Mouse (Mus musculus) adrenal gland, adult 8-10 months (tissue): ENCODE results near the gene Serpinb6c. TPM values are rescaled to one million over a fixed set of nuclear protein-coding genes. Genes with fewer than 3 reads are reported as not detected.
"Not testable (repeated sequence)": the region's sequence is repeated elsewhere in the genome, so short reads cannot be mapped to it uniquely, and the experiment has no call there.

Source experiments
- DNase-seq: peaks from one replicate; pipeline ENCODE4 v3.0.0; 2022
- total RNA-seq, 4 experiments: library from RNA; stranded (reverse); gene quantifications; 2 replicates each; pipeline ENCODE4 v1.2.4; 2022

Gene Serpinb6c
- under 1 TPM in 3 of 4 experiments, not detected in 1; 0.38 to 0.91 (median 0.61) TPM for total RNA-seq

- no peak for DNase-seq
Observed at GRCm38 (mm10) chr13:33905176-33905954, at the start of gene Serpinb6c. Gene Serpinb6c, minus strand, starts transcription at chr13:33905708.

DNA sequence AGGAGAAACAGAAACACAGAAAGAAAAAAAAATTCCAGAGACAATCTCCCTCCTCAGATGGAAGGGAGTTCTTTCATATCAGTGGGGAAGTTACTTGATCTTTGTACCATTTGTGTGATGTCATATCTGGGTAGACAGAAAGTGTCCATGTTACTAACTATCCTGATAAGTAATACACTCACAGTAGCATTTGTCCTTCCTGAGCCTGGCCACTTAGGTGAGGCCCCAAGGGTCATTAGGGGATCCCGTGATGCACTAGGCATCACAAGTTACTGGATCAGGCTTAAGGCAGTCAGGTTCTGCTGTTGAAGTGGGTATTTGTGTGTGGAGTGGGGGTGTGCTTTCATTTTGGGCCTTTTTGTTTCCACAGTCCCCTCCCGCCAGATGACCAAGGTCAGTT lies 47.4 kb upstream of the Serpinb6c start:
- DNase-seq = no peak

- no peak for DNase-seq
Observed at GRCm38 (mm10) chr13:33952075-33952449, 46.6 kb upstream of the Serpinb6c start.

- DNase-seq = peak; percentile 83
Observed at GRCm38 (mm10) chr13:33951308-33952074, 46.0 kb upstream of the Serpinb6c start.

- DNase-seq = no peak
Observed at GRCm38 (mm10) chr13:33942212-33942779, 36.8 kb upstream of the Serpinb6c start.

DNA sequence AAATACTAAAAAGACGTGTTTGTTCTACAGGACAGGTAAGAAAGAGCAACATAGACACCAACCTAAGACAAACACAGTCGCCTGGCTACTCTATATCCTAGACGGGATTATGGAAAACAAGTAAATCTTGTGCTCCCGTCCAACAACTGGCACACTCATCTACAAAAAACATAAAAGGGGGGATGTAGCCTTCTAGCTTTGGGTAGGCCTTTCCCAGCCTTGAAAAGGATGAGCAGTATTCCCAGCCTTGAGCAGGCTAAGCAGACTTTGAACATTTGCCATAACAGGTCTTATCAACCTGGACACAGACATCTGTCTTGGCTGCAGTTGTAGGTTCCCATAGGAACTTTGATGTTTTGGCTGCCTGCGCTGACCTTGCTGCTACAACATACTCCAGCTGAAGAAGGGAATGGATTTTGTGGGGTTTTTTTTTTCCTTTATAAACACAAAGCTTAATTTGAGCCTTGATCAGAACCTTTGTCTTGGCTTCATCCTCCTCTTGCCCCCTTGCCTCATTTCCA lies 35.8 kb upstream of the Serpinb6c start:
- DNase-seq = no peak

DNA sequence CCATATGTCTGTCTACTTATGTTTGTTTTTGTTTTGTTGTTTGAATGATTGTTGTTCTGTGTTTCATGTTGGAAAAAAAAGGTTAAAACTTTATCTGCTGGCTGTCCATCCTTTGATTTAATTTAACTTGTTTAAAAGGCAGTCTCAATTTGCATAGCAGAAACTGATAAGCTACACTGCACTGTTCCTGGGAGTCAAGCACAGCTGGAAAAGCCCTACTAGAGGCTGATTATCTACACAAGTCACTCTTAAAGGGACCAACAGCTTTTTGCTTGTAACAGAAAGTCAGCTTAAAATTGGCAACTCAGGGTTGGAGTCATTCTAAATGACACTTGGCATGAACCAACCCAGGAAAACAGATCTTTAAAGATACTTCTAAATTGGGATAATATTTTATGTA lies 32.1 kb upstream of the Serpinb6c start:
- not testable (repeated sequence) for DNase-seq

DNA sequence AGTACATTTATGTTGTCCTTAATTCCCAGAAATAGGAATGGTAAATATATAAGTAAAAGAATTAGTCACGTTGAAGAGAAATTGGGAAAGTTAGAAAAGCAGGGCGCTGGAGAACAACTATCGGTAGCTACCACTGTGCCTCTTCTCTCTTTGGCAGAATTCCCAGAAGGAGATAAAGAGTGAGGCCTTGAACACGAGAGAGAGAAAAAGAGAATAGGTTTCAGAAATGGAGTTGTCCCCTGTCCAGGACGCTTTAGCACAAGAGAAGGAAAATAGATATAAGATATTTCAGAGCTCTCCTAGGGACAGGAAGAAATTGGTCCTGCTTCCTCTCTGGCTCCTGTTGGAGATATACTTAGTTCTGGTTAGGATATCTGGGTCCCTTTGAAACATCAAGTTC lies 31.6 kb upstream of the Serpinb6c start:
- no peak for DNase-seq

DNA sequence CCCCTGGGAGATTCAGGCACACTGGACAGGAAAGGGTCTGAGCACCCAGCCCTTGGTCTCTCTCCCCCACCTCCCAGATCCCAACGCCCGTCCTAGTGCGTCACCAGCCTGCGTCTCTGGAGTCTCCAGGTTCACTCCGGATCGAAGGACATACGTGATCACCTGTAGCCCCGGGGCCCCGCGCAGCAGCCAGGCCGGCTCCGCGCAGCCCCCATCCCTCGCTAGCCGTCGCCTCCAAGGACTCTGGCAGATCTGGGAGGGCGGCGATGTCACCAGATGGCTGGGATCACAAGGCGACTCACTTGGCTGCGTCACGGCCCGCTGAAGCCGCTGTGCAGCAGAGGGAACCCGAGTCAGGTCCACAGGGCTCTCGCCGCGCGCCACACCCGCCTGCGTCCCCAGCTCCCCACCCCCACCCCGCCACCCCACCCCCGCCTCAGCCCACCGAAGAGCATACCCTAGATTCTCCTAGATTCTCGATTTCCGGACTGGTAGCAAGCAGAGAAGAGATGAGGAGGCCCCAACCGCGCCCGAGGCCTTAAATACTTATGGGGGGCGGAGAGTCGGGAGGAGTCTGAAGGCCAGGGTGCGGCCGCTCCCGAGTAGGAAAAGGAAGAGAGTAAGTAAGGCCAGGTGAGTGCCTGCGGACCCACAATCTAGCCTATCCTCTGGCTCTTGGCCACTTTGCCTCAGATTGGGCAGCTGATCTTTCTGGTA lies 30.1 kb upstream of the Serpinb6c start:
- DNase-seq = peak; percentile 63

DNA sequence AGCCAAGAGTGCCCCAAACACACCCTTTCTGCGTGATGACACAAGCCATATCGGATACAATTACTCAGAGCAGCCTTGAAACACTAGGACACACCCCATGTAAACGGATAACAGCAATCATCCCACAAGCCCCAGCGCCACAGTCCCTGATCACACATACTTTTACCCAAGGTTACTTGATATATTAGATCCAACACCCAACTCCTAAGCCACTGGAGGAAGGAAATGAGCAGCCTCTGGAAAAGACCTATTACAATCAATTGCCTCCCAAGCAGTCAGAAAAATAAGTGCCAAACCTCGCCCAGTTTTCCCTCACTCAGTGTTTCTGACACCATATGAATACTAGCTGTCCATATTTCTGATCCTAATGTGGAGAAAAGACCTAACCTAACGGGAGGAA lies 29.2 kb upstream of the Serpinb6c start:
- DNase-seq = peak; percentile 77

DNA sequence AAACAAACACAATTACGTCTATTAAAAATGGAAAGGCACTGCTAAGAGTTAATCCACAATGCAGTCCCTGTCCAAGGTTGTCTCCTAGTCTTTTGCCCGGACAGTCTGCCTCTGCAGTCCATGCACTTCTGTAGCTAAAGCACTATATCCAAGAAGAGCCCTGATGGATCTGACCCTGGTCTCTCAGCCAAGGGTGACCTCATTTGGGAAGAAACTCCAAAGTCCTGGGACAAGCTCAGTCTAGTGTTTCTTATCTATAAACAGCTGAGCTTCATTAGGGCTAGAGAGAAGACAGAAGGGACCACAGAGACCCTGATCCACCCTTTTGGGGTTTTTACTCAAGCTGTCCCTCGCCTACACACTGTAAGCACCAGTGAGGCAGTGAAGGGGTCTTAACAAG lies 25.4 kb upstream of the Serpinb6c start:
- DNase-seq = no peak

- no peak for DNase-seq
Observed at GRCm38 (mm10) chr13:33930281-33930680, 24.8 kb upstream of the Serpinb6c start.

DNA sequence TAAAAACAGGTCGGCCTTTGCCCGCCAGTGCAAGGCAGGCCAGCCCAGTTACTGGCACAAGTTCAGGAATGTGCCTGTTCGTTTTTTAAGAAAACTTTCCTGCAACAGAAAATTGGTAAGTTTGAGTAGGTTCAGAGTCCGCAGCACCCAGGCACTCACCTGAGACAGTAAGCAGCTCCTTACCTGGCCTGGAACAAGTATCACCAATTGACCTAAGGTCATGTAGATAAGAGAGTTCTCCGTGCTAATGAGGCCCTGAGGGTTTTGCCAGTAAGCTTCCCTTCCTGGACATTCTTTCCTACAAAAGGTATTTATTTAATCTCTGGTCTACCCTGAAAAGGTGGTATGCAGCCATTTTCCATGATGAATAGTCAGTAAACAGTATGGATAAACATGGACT lies 16.2 kb upstream of the Serpinb6c start:
- DNase-seq = no peak

DNA sequence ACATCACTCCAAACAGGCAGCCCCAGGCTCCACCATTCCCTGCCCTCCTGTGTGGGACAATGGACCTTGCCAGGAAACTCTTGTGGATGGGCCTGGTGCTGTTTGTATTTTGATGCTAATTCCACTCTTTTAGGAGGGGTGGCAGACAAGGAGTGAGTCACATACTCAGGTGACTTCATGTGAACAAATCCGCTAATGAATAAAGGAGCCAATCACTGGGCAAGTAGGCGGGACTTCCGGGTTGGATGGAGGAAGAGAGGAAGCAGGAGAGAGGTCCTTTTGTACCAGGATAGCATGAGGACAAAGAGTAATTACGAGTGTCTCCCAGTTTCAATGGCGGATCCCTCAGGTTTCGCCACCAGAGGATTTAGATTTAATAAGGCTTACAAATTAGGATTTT lies 15.5 kb upstream of the Serpinb6c start:
- DNase-seq = no peak

DNA sequence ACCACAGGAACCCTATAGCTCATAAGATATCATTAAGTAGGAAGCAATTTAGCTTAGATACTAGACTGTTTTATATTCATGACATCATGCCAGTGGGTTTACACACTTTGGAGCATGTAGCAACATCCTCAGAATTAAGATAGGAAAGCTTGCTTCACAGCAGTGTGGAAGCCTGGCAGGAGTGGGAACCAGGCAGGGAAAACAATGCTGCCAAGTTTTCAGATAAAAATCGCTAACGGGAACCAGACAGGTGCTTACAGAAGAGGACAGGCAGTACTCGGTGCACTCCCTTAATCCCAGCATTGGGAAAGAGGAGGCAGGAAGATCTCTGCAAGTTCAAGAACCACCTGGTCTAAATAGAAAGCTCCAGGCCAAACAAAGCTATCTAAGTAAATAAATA lies 1.3 kb upstream of the Serpinb6c start:
- no peak for DNase-seq

- DNase-seq = no peak
Observed at GRCm38 (mm10) chr13:33903290-33903689, 2.2 kb downstream of the Serpinb6c start.

GRCm38 (mm10) chr13:33894207-33894606 lies 11.3 kb downstream of the Serpinb6c start:
- no peak for DNase-seq

- no peak for DNase-seq
Observed at GRCm38 (mm10) chr13:33843308-33843707, 62.2 kb downstream of the Serpinb6c start, which contains the start of gene Serpinb6e. Gene Serpinb6e, minus strand, starts transcription at chr13:33843408.

DNA sequence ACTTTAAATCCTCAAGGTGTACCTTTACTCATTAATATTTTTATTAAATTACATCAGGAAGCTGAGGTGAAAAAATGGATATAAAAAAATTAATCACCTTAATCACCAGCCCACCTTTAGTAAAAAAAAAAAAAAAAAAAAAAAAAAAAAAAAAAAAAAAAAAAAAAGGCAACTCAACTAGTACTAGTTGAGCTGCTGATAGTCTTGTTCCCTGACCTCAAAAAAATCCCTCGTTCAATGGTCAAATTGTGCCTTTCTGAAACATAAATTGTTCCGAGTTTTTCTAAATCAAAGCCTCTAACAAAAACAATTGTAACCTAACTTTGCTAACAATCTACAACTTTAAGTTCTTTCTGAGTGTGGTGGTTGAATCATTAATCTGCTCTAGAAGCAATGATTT lies 74.8 kb downstream of the Serpinb6c start:
- no peak for DNase-seq
